Mouse (Mus musculus): ENCODE data around the gene Ralbp1.

Ralbp1 gene

GRCm38 (mm10) chr17:65847694-65848449 is 37.7 kb downstream of the Ralbp1 start:
- no peak for DNase-seq (ENCODE audit: low spot score)

- no peak for DNase-seq (ENCODE audit: low spot score)
Measured at GRCm38 (mm10) chr17:65845423-65845822, 40.2 kb downstream of the Ralbp1 start.

GRCm38 (mm10) chr17:65842669-65843381 is 42.8 kb downstream of the Ralbp1 start:
- DNase-seq (ENCODE audit: low spot score): no peak

GRCm38 (mm10) chr17:65839541-65840256 is 45.9 kb downstream of the Ralbp1 start:
- DNase-seq (ENCODE audit: low spot score): no peak

GRCm38 (mm10) chr17:65836746-65837145 is 48.9 kb downstream of the Ralbp1 start:
- DNase-seq (ENCODE audit: low spot score): no peak

DNA sequence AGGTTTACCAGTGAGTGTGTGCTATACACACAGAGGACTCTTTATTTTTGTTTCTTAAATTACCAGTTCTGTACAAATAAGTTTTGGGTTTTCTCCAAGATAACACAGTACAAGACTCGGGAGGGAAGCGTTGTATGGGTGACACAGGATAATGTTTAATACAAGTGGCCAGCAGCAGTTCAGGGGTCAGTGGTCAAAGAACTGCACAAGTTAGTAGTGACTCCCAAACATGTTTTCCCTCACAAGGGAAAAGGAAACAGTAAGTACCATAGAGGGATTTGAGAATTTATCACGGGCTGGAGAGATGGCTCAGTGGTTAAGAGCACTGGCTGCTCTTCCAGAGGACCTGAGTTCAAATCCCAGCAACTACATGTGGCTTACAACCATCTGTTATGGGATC is 51.7 kb downstream of the Ralbp1 start:
- DNase-seq (ENCODE audit: low spot score): no peak

DNA sequence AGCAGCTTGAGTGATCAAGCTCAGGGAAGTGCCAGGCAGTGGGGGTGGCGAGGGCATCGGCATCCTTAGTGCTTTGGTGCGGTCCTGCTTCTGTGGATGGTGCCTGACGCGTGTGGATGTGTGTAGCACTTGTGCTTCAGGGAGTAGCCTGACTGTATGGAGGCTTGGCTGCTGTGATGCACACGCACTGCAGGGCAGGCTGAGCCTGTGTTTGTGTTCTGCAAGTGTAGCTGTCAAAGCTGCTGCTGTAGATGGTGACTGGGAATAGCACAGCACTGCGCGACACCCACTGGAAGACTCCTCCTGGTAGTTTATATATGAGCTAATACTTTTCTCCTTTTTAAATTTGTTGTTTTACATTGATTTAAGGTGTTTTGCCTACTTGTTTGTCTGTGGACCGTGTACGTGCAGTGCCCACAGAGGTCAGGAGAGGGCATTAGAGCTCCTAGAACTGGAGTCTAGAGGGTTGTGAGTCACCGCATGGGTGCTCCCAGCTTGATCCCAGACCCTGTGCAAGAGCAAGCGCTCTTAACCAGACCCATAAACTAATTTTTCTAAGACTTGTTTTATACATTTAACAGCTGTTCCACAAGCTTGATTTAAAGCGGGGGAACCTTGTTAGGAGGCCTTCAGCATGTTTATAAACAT is 55.3 kb downstream of the Ralbp1 start:
- peak; percentile 54 for DNase-seq (ENCODE audit: low spot score)

GRCm38 (mm10) chr17:65828951-65829350 is 56.6 kb downstream of the Ralbp1 start:
- DNase-seq (ENCODE audit: low spot score): no peak

- DNase-seq (ENCODE audit: low spot score): no peak
Measured at GRCm38 (mm10) chr17:65827904-65828303, 57.7 kb downstream of the Ralbp1 start.

- DNase-seq (ENCODE audit: low spot score): no peak
Measured at GRCm38 (mm10) chr17:65827119-65827840, 58.3 kb downstream of the Ralbp1 start.

- no peak for DNase-seq (ENCODE audit: low spot score)
Measured at GRCm38 (mm10) chr17:65826257-65826656, 59.3 kb downstream of the Ralbp1 start.

DNA sequence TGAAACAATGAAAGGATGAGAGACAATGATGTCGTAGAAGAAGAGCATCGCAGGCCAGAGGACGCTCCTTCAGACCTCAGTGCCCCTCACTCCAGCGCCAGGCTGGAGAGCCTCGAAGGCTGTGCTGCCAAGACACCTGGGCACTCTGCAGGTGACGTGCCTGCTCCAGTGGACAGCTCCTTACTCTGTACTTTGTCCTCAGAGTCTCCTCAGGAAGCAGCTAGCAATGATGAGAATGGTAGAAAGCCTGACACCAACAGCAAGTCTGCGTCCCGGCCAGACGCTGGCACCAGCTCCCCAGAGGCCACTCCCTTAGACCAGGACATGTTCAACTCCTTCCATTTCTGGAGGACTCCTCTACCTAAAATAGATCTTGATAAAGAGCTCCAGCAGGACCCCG is 61.4 kb downstream of the Ralbp1 start:
- no peak for DNase-seq (ENCODE audit: low spot score)

DNA sequence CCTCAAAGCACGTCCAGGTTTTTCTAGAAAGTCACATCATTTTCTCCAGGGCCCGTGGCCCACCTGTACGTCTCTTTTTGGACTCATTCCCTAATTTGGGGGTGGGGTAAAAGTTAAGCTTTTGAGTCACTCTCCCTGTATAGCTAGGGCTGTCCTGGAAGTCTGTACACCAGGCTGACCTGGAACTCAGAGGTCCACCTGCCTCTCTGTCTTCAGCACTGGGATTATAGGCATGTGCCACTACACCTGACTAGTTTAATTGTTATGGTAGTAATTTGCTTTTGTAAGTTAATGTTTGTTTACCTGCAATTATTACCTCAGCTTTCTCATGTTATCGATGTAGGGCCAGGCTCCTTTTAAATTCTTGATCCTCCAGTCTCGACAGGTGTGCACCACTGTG is 63.2 kb downstream of the Ralbp1 start:
- DNase-seq (ENCODE audit: low spot score): no peak

DNA sequence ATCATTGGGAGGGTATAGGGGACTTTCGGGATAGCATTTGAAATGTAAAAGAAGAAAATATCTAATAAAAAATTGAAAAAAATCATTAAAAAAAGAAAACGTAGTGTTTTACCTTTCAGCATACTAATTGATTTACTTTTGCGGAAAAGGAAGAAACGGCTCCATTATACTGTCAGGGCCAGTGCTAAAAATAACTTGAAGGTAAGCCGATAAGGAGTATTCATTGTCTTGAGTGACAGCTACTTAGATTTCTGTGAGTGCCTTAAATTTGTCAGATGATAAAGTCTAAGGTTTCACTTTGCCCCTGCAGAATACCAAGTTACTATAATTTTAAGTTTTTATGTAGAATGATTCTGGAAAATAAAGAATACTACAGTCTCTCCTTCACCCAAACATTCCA is 65.4 kb downstream of the Ralbp1 start:
- DNase-seq (ENCODE audit: low spot score): no peak

GRCm38 (mm10) chr17:65813763-65814162 is 71.8 kb downstream of the Ralbp1 start:
- DNase-seq (ENCODE audit: low spot score): no peak

DNA sequence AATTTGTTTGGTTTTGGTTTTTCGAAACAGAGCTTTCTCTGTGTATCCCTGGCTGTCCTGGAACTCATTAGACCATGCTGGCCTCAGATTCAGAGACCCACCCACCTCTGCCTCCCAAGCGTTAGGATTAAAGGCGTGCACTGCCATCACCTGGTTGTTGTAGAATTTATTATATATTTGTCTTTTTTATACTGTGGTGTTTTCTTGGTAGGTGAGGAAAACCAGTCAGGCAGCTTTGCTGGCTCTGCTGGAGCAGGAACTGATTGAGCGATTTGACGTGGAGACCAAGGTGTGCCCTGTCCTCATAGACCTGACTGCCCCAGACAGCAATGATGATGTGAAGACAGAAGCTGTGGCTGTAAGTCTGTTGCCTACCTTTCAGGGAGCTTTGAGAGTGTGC is 74.6 kb downstream of the Ralbp1 start:
- DNase-seq (ENCODE audit: low spot score): no peak

GRCm38 (mm10) chr17:65806416-65806815 is 79.2 kb downstream of the Ralbp1 start:
- no peak for DNase-seq (ENCODE audit: low spot score)

DNA sequence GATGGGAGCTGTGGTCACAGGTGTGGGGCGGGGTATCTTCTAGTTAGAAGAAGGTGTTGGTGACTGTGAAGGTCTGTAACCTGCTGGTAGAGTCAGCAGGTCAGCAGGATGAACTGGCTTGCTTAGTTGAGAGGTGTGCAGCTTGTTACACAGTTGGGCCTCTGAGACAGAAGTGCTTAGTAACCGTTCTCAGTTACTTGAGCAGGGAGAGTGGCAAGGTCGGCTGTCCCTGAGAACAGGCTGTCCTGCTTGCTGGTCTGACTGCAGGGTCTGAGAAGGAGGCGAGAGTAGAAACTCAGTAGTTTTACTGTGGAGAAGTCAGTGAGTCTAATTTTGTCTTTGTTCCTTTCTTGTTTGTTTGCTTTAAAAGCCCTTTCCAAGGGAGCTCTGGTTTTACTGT is 79.6 kb downstream of the Ralbp1 start:
- no peak for DNase-seq (ENCODE audit: low spot score)

- DNase-seq (ENCODE audit: low spot score): no peak
Measured at GRCm38 (mm10) chr17:65802026-65802425, 83.6 kb downstream of the Ralbp1 start.

DNA sequence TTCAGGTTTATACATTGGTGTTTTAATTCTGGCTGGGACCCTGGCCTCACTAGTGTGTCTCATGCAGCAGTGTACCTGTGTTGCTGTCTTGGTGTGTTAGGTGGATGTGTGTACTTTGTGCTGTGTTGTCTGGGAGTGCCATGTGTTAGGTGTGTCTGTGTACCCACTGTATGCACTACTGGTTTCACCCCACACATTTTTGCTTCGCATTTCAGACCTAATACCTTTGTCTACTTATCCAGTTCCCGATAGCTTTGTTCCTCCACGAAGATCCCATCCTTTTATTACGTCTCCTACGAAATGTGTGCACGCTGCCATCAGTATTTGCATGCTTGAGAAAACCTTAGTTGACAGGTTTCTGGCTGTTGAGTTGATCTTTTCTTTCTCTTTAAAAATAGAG is 85.1 kb downstream of the Ralbp1 start:
- no peak for DNase-seq (ENCODE audit: low spot score)

DNA sequence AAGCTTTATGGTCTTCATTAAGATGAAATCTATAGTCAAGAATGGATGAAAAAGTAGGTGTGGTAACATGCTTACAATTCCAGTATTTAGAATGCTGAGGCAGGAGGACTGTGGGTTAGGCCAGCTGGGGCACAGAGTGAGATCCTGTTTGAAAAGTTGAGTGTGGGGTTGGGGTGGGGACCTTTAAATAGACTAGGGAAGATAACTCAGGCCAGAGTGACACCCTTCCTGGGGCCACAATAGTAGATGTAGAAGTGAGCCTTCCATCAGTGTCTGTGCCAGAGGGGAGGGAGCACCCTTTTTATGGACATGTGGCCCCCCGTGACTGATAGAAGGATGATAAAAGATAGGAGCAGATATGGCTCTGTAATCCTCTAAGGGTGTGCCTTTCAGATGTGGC is 86.2 kb downstream of the Ralbp1 start:
- no peak for DNase-seq (ENCODE audit: low spot score)

GRCm38 (mm10) chr17:65798446-65798845 is 87.2 kb downstream of the Ralbp1 start:
- no peak for DNase-seq (ENCODE audit: low spot score)
